Mouse (Mus musculus): Measurements from ENCODE around the gene Tecpr1. TPM values are rescaled to one million over a fixed set of nuclear protein-coding genes. Genes with fewer than 3 reads are reported as not detected.

Gene Tecpr1
- polyA plus RNA-seq, 1 experiment: 71.7 TPM

GRCm38 (mm10) chr5:144219306-144219705 lies 4.1 kb downstream of the Tecpr1 start:
- peak in 1 of 2 experiments; percentile 32 for DNase-seq (ENCODE audit: extremely low spot score in 1 of 2, low spot score in 1 of 2)

DNA sequence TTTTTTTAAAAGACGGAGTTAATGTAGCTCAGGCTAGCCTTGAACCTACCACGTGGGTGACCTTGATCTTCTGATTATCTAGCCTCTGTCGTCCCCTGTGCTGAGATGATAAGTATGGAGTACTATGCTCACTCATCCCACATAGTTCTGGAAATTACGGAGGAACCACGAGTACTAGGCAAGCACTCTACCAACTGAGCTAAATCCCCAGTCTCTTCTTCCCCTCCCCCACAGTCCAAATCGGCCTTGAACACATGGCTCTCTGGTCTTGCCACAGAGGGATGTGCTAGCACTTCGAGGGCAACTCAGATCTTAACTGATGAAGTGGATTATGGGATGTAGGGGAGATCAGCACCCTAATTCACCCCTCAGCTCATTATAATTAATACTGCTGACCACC lies 5.4 kb downstream of the Tecpr1 start:
- DNase-seq (ENCODE audit: extremely low spot score in 1 of 2, low spot score in 1 of 2): no peak

GRCm38 (mm10) chr5:144215992-144216391 lies 7.4 kb downstream of the Tecpr1 start:
- DNase-seq (ENCODE audit: extremely low spot score in 1 of 2, low spot score in 1 of 2): no peak

DNA sequence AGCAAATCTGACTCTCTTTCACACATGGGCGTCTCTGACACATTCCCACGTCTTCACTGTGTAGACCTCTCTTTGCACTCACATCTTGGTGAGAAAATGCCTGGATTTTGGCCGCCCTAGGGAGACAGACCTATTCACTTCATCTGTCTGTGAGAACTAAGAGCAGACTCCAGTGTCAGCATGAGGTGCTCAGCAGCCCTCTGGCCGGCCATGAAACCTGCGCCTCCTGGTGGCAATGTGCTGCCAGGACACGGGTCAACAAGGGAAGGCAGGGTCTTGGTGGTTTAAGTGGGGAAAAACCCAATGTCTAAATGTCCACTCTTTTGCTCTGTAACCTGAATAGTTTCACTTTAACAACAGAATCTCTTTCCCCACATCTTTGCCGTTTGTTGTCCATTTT lies 9.0 kb downstream of the Tecpr1 start:
- DNase-seq (ENCODE audit: extremely low spot score in 1 of 2, low spot score in 1 of 2): peak in 1 of 2 experiments; percentile 61

DNA sequence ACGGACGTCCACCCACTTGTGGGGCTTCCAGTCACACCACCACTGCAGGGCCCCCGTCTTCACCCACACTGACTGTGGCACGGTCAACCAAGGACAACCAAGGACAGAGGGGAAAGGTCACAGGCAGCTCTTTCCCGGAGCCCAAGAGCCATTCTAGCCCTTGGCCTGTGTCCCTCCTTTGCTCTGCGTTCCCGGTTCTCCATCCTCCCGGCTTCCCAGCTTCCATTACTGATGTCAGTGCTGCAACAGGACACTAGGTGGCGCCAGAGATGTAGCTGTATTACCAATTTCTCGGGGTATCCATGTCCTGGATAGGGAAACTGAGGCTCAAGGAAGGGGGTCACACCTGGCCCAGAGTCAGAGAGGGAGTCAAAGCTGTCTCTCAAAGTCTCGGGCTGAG lies 15.9 kb downstream of the Tecpr1 start:
- DNase-seq (ENCODE audit: extremely low spot score in 1 of 2, low spot score in 1 of 2): peak in 1 of 2 experiments; percentile 78

DNA sequence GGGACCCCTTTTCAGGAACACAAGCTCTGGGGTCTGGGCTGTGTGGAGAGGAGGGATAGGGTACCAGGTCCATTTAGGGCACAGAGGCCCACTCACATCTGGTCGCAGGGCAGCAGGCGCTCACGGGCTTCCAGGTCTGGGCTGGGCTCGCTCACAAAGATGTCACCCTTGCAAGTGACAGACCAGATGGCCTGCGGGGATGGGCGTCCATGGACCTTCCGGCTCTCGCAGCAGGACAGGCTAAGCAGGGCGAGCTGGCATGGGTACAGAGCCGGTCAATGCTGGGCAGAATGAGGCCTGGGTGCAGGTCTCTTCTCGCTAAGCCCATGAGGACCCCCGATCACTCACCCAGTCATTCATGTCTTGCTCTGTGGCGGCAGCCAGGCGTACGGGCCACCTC lies 17.3 kb downstream of the Tecpr1 start:
- no peak for DNase-seq (ENCODE audit: extremely low spot score in 1 of 2, low spot score in 1 of 2)

GRCm38 (mm10) chr5:144204911-144205310 lies 18.5 kb downstream of the Tecpr1 start:
- no peak for DNase-seq (ENCODE audit: extremely low spot score in 1 of 2, low spot score in 1 of 2)

DNA sequence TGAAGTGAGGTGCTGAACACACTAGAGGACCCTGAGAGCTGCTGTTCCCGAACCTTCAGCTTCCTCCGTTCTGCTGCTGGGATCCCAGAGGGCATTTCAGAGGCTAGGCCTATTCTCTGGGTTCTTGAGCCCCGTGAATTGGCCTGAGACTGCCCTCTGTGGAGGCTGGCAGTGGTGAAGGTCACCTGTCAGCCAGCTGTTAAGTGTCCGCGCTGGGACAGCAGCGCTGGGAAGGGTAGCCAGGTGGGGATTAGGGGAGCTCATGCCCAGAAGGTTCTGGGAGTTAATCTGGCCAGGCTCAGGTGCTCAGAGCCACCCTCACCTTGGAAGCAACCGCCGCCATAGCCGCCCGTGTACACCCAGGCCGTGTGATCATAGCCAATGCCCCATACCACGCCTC lies 19.1 kb downstream of the Tecpr1 start:
- no peak for DNase-seq (ENCODE audit: extremely low spot score in 1 of 2, low spot score in 1 of 2)

GRCm38 (mm10) chr5:144203398-144203959 lies 19.9 kb downstream of the Tecpr1 start:
- no peak for DNase-seq (ENCODE audit: extremely low spot score in 1 of 2, low spot score in 1 of 2)

DNA sequence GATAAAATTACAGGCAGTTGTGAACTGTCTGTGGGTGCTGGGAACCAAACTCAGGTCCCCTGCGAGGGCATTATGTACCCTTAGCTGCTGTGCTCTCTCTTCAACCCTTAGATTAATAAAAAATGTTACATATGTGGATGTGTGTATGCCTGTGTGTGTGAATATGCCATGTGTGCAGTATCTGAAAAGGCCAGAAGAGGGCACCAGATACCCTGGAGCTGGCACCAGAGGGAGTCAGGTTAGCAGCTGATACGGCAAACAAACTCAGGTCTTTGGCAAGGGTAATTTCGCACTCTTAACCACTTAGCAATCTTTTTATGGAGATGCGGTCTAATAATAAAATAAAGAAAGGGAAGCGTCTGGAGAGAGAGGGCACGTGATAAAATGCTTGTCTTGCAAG lies 21.0 kb downstream of the Tecpr1 start:
- DNase-seq (ENCODE audit: extremely low spot score in 1 of 2, low spot score in 1 of 2): no peak

GRCm38 (mm10) chr5:144200616-144201015 lies 22.8 kb downstream of the Tecpr1 start:
- no peak for DNase-seq (ENCODE audit: extremely low spot score in 1 of 2, low spot score in 1 of 2)

GRCm38 (mm10) chr5:144195567-144195966 lies 27.8 kb downstream of the Tecpr1 start:
- no peak for DNase-seq (ENCODE audit: extremely low spot score in 1 of 2, low spot score in 1 of 2)

DNA sequence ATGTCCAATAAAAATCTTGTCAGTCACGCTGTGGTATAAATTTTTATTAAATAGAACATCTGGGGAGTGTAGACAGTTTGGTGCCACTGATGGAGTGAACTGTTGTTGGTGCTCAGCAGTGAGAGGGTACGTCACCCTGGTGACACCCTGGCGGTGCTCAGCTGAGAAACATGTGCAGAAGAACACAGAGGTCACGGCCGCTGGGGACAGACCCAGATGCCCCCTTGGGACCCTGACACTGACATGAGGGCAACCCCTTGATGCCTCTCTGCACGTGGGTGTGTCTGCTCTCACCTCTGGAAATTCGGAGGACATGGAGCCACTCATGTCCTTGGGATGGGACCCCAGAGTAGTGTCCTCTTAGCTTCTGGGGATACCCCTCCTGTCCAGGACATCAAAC lies 29.0 kb downstream of the Tecpr1 start:
- DNase-seq (ENCODE audit: extremely low spot score in 1 of 2, low spot score in 1 of 2): no peak

- no peak for DNase-seq (ENCODE audit: extremely low spot score in 1 of 2, low spot score in 1 of 2)
Observed at GRCm38 (mm10) chr5:144192673-144193072, 30.7 kb downstream of the Tecpr1 start.

GRCm38 (mm10) chr5:144191026-144191425 lies 32.4 kb downstream of the Tecpr1 start:
- DNase-seq (ENCODE audit: extremely low spot score in 1 of 2, low spot score in 1 of 2): no peak

DNA sequence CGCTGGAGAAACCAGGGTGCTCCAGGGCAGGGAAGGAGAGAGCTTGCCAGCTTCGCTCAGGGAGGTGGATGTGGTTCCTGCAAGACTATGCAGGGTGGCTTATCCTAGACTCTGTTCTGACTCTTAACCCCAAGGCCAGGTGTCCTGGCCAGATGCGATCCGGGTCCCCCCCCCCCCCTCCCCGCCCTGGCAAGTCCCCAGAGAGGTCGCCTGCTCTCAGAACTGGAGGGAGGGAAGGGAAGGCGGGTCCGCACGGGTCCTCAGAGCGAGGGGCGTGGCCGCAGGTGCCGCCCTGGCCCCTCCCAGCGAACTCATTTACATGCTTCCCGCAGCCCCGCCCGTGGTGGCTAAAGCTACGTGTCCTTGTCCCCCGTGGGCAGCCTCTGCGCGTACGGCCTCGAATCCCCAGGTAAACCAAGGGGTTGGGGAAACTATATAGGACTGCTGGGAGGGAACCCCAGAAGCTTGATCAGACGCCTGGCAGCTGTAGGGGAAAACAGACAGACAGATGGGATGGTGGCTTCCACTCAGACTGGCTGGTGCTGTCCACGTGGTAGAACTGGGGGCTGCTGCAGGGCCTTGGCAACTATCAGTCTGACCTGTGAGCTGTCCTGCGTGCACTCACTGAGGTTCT lies 33.3 kb downstream of the Tecpr1 start, which contains the start of gene Bhlha15:
Gene Bhlha15, plus strand, starts transcription at position 337 of the 634 bp plus-strand sequence.
- no peak for DNase-seq (ENCODE audit: extremely low spot score in 1 of 2, low spot score in 1 of 2)

DNA sequence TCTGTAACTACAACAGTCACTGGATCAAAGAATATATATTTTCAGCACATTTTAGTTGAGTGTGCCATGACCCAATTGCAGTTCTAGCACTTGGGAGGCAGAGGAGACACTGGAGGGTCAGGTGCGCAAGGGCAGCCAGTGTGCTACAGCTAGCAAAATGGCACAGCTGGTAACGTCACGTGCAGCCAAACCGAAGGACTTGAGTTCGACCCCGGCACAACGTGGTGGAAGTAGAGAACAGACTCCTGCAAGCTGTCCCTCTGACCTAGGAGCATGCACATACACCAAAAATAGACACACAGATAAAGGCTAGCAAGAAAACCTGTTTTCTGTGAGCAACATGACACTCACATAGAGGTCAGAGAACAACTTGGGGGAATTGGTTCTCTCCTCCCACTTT lies 34.1 kb downstream of the Tecpr1 start:
- no peak for DNase-seq (ENCODE audit: extremely low spot score in 1 of 2, low spot score in 1 of 2)

DNA sequence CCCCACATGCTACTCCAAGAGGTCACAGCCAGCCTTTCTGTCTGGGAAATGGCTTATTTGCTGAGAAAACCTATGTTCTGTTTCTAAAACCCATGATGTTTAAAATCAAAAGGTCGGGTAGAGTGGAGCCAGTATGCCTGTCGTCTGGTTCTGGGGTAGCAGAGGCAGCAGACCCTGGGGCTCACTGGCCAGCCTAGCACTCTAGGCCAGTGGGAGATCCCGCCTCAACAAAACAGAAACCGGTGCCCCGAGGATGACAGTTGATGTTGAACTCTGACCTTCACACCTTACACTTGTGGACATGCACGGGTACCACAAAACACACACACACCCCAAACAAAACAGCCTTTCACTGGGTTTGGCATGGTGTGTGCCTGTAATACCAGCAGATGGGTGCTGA lies 35.0 kb downstream of the Tecpr1 start:
- DNase-seq (ENCODE audit: extremely low spot score in 1 of 2, low spot score in 1 of 2): no peak

GRCm38 (mm10) chr5:144184350-144185045 lies 38.9 kb downstream of the Tecpr1 start:
- DNase-seq (ENCODE audit: extremely low spot score in 1 of 2, low spot score in 1 of 2): no peak

DNA sequence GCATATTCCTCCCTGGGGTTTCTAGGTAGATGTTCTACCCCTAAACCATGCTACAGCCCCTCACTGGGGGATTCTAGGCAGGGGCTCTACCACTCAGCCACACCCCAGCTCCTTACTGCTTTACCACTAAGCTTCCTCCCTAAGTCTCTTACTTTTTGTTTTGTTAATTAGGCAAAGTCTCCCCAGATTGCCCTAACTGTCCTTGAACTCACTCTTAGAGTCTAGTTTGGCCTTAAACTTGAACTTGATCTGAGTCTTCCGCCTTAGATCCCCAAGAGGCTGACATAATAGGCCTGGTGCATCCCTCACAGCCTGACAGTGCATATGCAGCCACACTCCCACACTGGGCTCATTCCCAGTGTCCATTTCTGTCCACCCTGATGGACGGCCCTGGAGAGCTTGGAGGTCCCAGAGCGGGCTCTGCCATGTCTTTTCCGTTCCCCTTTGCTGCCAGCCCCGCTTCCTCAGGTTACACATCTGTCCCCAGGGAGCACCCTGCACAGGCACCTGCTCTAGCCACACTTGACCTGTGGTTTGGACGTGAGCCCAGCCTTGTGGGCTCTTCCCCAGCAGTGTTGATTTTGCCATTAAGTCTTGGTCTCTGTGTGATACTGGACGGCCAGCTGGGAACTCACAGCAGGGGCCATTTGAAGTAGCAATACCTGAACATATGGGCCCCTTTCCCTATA lies 39.6 kb downstream of the Tecpr1 start:
- DNase-seq (ENCODE audit: extremely low spot score in 1 of 2, low spot score in 1 of 2): no peak

- no peak for DNase-seq (ENCODE audit: extremely low spot score in 1 of 2, low spot score in 1 of 2)
Observed at GRCm38 (mm10) chr5:144183248-144183559, 40.2 kb downstream of the Tecpr1 start.
